Mouse (Mus musculus) CH12.LX (cell line): Measurements from ENCODE around the gene Fpgs. TPM values are rescaled to one million over a fixed set of nuclear protein-coding genes. Genes with fewer than 3 reads are reported as not detected.
A peak's percentile ranks its signal among the peaks of the same experiment; 100 is the strongest.

Source experiments
- DNase-seq: peaks from one replicate; pipeline ENCODE4 v3.0.0-alpha.2; 2013; ENCODE audit errors: extremely low read depth
- H3K27ac ChIP-seq: 2 replicates; pipeline ENCODE4 v1.5.1; 2012; ENCODE audit warnings: low read depth, mild to moderate bottlenecking, control low read depth, moderate library complexity; ENCODE audit not compliant: insufficient read depth
- H3K27me3 ChIP-seq: replicated peaks from 2 replicates; pipeline ENCODE3; 2012; ENCODE audit warnings: inconsistent platforms
- H3K36me3 ChIP-seq, 2 experiments: replicated peaks in 1 of 2; 2 replicates each; pipeline versions ENCODE3 to v1.6.1; 2012; ENCODE audit warnings: inconsistent platforms in 1 of 2, low read length in 1 of 2, mild to moderate bottlenecking in 1 of 2, mixed read lengths in 1 of 2, moderate library complexity in 1 of 2; ENCODE audit not compliant: control insufficient read depth in 1 of 2, insufficient read depth in 1 of 2
- H3K4me1 ChIP-seq, 2 experiments: 2 replicates each; pipeline ENCODE4 v1.6.1; 2012; ENCODE audit warnings: inconsistent platforms in 1 of 2, moderate library complexity in 1 of 2; ENCODE audit not compliant: insufficient read depth in 2 of 2, control insufficient read depth in 1 of 2
- H3K4me2 ChIP-seq: 2 replicates; pipeline ENCODE4 v1.6.1; 2012; ENCODE audit warnings: low read depth, mild to moderate bottlenecking, control low read depth; ENCODE audit not compliant: poor library complexity, insufficient read depth, severe bottlenecking
- H3K4me3 ChIP-seq, 3 experiments: fragments of 150-350 bp in 1 of 3; sonication (generic) in 1 of 3; replicated peaks in 1 of 3; 2 replicates each; pipeline versions ENCODE3 to v1.5.1; 2011 to 2012; ENCODE audit warnings: low read depth in 2 of 3, low read length in 2 of 3, mild to moderate bottlenecking in 2 of 3, moderate library complexity in 2 of 3, control low read depth in 1 of 3, improper control_type of control experiment in 1 of 3, inconsistent platforms in 1 of 3, mixed read lengths in 1 of 3; ENCODE audit not compliant: poor library complexity in 1 of 3
- H3K79me2 ChIP-seq: replicated peaks from 2 replicates; pipeline ENCODE4 v1.6.1; 2012; ENCODE audit warnings: mild to moderate bottlenecking, moderate library complexity; ENCODE audit not compliant: control insufficient read depth, poor library complexity, insufficient read depth, severe bottlenecking; ENCODE audit errors: extremely low read depth
- H3K9ac ChIP-seq: 2 replicates; pipeline ENCODE4 v1.6.1; 2012; ENCODE audit warnings: low read depth, mild to moderate bottlenecking, control low read depth, moderate library complexity; ENCODE audit not compliant: insufficient read depth
- H3K9me3 ChIP-seq: replicated peaks from 2 replicates; pipeline ENCODE3; 2012; ENCODE audit warnings: low read length, inconsistent platforms, mixed read lengths
- BHLHE40 ChIP-seq: IDR thresholded peaks from 2 replicates; pipeline ENCODE4 v1.6.1; 2011; ENCODE audit warnings: mild to moderate bottlenecking, low read depth, low read length, improper control_type of control experiment
- CHD1 ChIP-seq: IDR thresholded peaks from 2 replicates; pipeline ENCODE4 v1.6.1; 2012; ENCODE audit warnings: low read depth, low read length, improper control_type of control experiment, inconsistent platforms
- CHD2 ChIP-seq: IDR thresholded peaks from 2 replicates; pipeline ENCODE4 v1.6.1; 2011; ENCODE audit warnings: low read length, improper control_type of control experiment
- CTCF ChIP-seq, 2 experiments: IDR thresholded peaks in 1 of 2; conservative IDR thresholded peaks in 1 of 2; 2 replicates each; pipeline ENCODE4 v1.5.1; 2011 to 2012; ENCODE audit warnings: low read depth in 2 of 2, low read length in 2 of 2, improper control_type of control experiment in 1 of 2, inconsistent platforms in 1 of 2, mild to moderate bottlenecking in 1 of 2, moderate library complexity in 1 of 2
- E2F4 ChIP-seq: IDR thresholded peaks from 2 replicates; pipeline ENCODE4 v1.6.1; 2011; ENCODE audit warnings: low read depth, low read length, improper control_type of control experiment; ENCODE audit not compliant: insufficient replicate concordance
- ELF1 ChIP-seq: IDR thresholded peaks from 2 replicates; pipeline ENCODE4 v1.6.1; 2014; ENCODE audit warnings: low read depth, mild to moderate bottlenecking, inconsistent platforms, low read length, improper control_type of control experiment
- EP300 ChIP-seq: IDR thresholded peaks from 2 replicates; pipeline ENCODE4 v1.6.1; 2011; ENCODE audit warnings: low read length, improper control_type of control experiment
- ETS1 ChIP-seq: conservative IDR thresholded peaks from 2 replicates; pipeline ENCODE4 v1.6.1; 2012; ENCODE audit warnings: low read depth, mild to moderate bottlenecking, inconsistent platforms, low read length, improper control_type of control experiment, moderate library complexity
- GABPA ChIP-seq: IDR thresholded peaks from 2 replicates; pipeline ENCODE4 v1.6.1; 2012; ENCODE audit warnings: low read depth, low read length, improper control_type of control experiment, inconsistent platforms; ENCODE audit not compliant: insufficient replicate concordance
- IRF4 ChIP-seq: IDR thresholded peaks from 2 replicates; pipeline ENCODE4 v1.6.1; 2014; ENCODE audit warnings: low read depth, mild to moderate bottlenecking, inconsistent platforms, low read length, improper control_type of control experiment
- JUN ChIP-seq: IDR thresholded peaks from 2 replicates; pipeline ENCODE4 v1.6.1; 2011; ENCODE audit warnings: low read depth, mild to moderate bottlenecking, low read length, improper control_type of control experiment, moderate library complexity; ENCODE audit not compliant: insufficient read depth
- JUND ChIP-seq: conservative IDR thresholded peaks from 2 replicates; pipeline ENCODE4 v1.6.1; 2011; ENCODE audit warnings: low read depth, low read length, improper control_type of control experiment
- MAFK ChIP-seq: IDR thresholded peaks from 2 replicates; pipeline ENCODE4 v1.6.1; 2011; ENCODE audit warnings: low read length, improper control_type of control experiment; ENCODE audit not compliant: insufficient replicate concordance
- MAX ChIP-seq: IDR thresholded peaks from 2 replicates; pipeline ENCODE4 v1.6.1; 2011; ENCODE audit warnings: low read length, improper control_type of control experiment
- MEF2A ChIP-seq: IDR thresholded peaks from 2 replicates; pipeline ENCODE4 v1.6.1; 2014; ENCODE audit warnings: low read depth, mild to moderate bottlenecking, inconsistent platforms, low read length, improper control_type of control experiment, borderline replicate concordance
- MXI1 ChIP-seq: IDR thresholded peaks from 2 replicates; pipeline ENCODE4 v1.6.1; 2011; ENCODE audit warnings: mild to moderate bottlenecking, low read depth, low read length, improper control_type of control experiment
- MYC ChIP-seq: IDR thresholded peaks from 2 replicates; pipeline ENCODE4 v1.6.1; 2011; ENCODE audit warnings: low read depth, mild to moderate bottlenecking, improper control_type of control experiment, low read length
- NELFE ChIP-seq: IDR thresholded peaks from 2 replicates; pipeline ENCODE4 v1.6.1; 2011; ENCODE audit warnings: low read depth, low read length, improper control_type of control experiment
- NRF1 ChIP-seq: IDR thresholded peaks from 2 replicates; pipeline ENCODE4 v1.6.1; 2014; ENCODE audit warnings: low read depth, mild to moderate bottlenecking, inconsistent platforms, low read length, improper control_type of control experiment, moderate library complexity
- PAX5 ChIP-seq: IDR thresholded peaks from 2 replicates; pipeline ENCODE4 v1.6.1; 2012; ENCODE audit warnings: low read length, inconsistent platforms, mixed read lengths
- POLR2A ChIP-seq: IDR thresholded peaks from 2 replicates; pipeline ENCODE4 v1.6.1; 2011; ENCODE audit warnings: low read depth, mild to moderate bottlenecking, improper control_type of control experiment, low read length
- POLR2AphosphoS2 ChIP-seq: IDR thresholded peaks from 2 replicates; pipeline ENCODE4 v1.6.1; 2011; ENCODE audit warnings: low read depth, low read length, improper control_type of control experiment
- RAD21 ChIP-seq: IDR thresholded peaks from 2 replicates; pipeline ENCODE4 v1.6.1; 2011; ENCODE audit warnings: low read depth, mild to moderate bottlenecking, low read length, improper control_type of control experiment, moderate library complexity
- SIN3A ChIP-seq: IDR thresholded peaks from 2 replicates; pipeline ENCODE4 v1.6.1; 2012; ENCODE audit warnings: low read length, improper control_type of control experiment, inconsistent platforms
- SMC3 ChIP-seq: IDR thresholded peaks from 2 replicates; pipeline ENCODE4 v1.6.1; 2011; ENCODE audit warnings: low read depth, low read length, improper control_type of control experiment
- TBP ChIP-seq: conservative IDR thresholded peaks from 2 replicates; pipeline ENCODE4 v1.6.1; 2011; ENCODE audit warnings: low read depth, low read length, improper control_type of control experiment
- TCF12 ChIP-seq: IDR thresholded peaks from 2 replicates; pipeline ENCODE4 v1.6.1; 2014; ENCODE audit warnings: low read depth, mild to moderate bottlenecking, inconsistent platforms, low read length, improper control_type of control experiment
- UBTF ChIP-seq: IDR thresholded peaks from 2 replicates; pipeline ENCODE4 v1.6.1; 2012; ENCODE audit warnings: low read depth, mild to moderate bottlenecking, inconsistent platforms, low read length, improper control_type of control experiment, moderate library complexity
- USF1 ChIP-seq: IDR thresholded peaks from 2 replicates; pipeline ENCODE4 v1.6.1; 2014; ENCODE audit warnings: low read depth, mild to moderate bottlenecking, inconsistent platforms, low read length, improper control_type of control experiment
- USF2 ChIP-seq: conservative IDR thresholded peaks from 2 replicates; pipeline ENCODE4 v1.6.1; 2011; ENCODE audit warnings: low read depth, low read length, improper control_type of control experiment
- ZC3H11A ChIP-seq: IDR thresholded peaks from 2 replicates; pipeline ENCODE4 v1.6.1; 2012; ENCODE audit warnings: low read depth, mild to moderate bottlenecking, inconsistent platforms, low read length, improper control_type of control experiment
- ZKSCAN1 ChIP-seq: IDR thresholded peaks from 2 replicates; pipeline ENCODE4 v1.6.1; 2012; ENCODE audit warnings: low read depth, inconsistent platforms, low read length, improper control_type of control experiment, borderline replicate concordance
- ZMIZ1 ChIP-seq: IDR thresholded peaks from 2 replicates; pipeline ENCODE4 v1.6.1; 2012; ENCODE audit warnings: low read depth, mild to moderate bottlenecking, inconsistent platforms, low read length, improper control_type of control experiment
- ZNF384 ChIP-seq: IDR thresholded peaks from 2 replicates; pipeline ENCODE4 v1.6.1; 2012; ENCODE audit warnings: low read depth, low read length, improper control_type of control experiment, inconsistent platforms
- dilution Hi-C: fragments of 300-500 bp; cut with MboI; formaldehyde crosslinking; loops from 2 replicates; pipeline ENCODE4 v1.14.3; 2020; ENCODE audit warnings: low sequenced_read_pairs; ENCODE audit not compliant: extremely low pct_unique_long_range_greater_than_20kb, extremely low pct_ligation_motif_present
- in situ Hi-C: fragments of 300-500 bp; cut with MboI; formaldehyde crosslinking; loops from 3 replicates; pipeline ENCODE4 v1.14.3; 2019; ENCODE audit warnings: low sequenced_read_pairs, low pct_ligation_motif_present, low pct_unique_long_range_greater_than_20kb, mixed read lengths
- polyA plus RNA-seq: library from polyadenylated mRNA; unstranded; fragments of >175 nt; gene quantifications from 2 replicates; pipeline ENCODE4 v1.2.1, GENCODE M21; 2012; ENCODE audit warnings: low read depth; ENCODE audit not compliant: insufficient read length
- total RNA-seq, 2 experiments: library from RNA; depleted of rRNA; stranded (reverse); fragments of 300-350 nt in 1 of 2; fragments of >200 nt in 1 of 2; gene quantifications; 2 replicates each; pipeline ENCODE4 v1.2.3; 2012 to 2014

The Fpgs gene
- total and polyA plus RNA-seq, 3 experiments: 31.8 to 59.2 (median 41.8) TPM

GRCm38 (mm10) chr2:32658873-32659272 lies 45.1 kb downstream of the Fpgs start:
- no peaks in the 10 kb centered on the region for H3K36me3 ChIP-seq
- H3K9ac ChIP-seq: no peak overlapping the region
- no peaks in the 10 kb centered on the region for H3K27me3 ChIP-seq
- dilution Hi-C loops (no loop called here), in situ Hi-C loops (no loop called here)
- no peak overlapping the region for H3K4me2 ChIP-seq
- H3K79me2 ChIP-seq: no peaks in the 10 kb centered on the region
- H3K4me1 ChIP-seq: peaks cover 17 to 50% of the 10 kb centered on the region in 2 experiments
- no peaks in the 10 kb centered on the region for H3K9me3 ChIP-seq
- H3K27ac ChIP-seq: no peak overlapping the region
- DNase-seq: no peak
- H3K4me3 ChIP-seq: no peak overlapping the region
- TF ChIP-seq IRF4 (no peak), USF1 (no peak), ZMIZ1 (no peak), JUN (no peak), NELFE (no peak), USF2 (no peak), JUND (no peak), MAFK (no peak), CHD1 (no peak), BHLHE40 (no peak), GABPA (no peak), TBP (no peak)

- no peaks in the 10 kb centered on the region for H3K36me3 ChIP-seq
- no peaks in the 10 kb centered on the region for H3K9me3 ChIP-seq
- H3K27ac ChIP-seq: peak overlapping the region; percentile 26; the same call in 1 of the 2 replicates
- no peak overlapping the region for H3K9ac ChIP-seq
- peak overlapping the region in 1 of 3 experiments; percentile 15 for H3K4me3 ChIP-seq
- no peaks in the 10 kb centered on the region for H3K79me2 ChIP-seq
- H3K27me3 ChIP-seq: no peaks in the 10 kb centered on the region
- peaks cover 13 to 34% of the 10 kb centered on the region in 2 experiments for H3K4me1 ChIP-seq
- in situ Hi-C loops (no loop called here), dilution Hi-C loops (no loop called here)
- peak; percentile 52 for DNase-seq
- no peak overlapping the region for H3K4me2 ChIP-seq
- no peak for TF ChIP-seq MAX
- no peak for TF ChIP-seq CTCF (conservative IDR thresholded peaks at IDR 0.05 in 1 of 2, IDR thresholded peaks at IDR 0.05 in 1 of 2; ENCODE audit: low read depth in 2 of 2, low read length in 2 of 2)
- TF ChIP-seq MAFK: no peak
- no peak for TF ChIP-seq TBP
- TF ChIP-seq MXI1: no peak
- 0 out of 2 replicates have a peak, but pooled peaks have one; percentile 31 for TF ChIP-seq MEF2A
- no peak for TF ChIP-seq PAX5
- TF ChIP-seq ZKSCAN1: no peak
- TF ChIP-seq CHD2: peak; percentile 50
- TF ChIP-seq JUND: no peak
- no peak; the same call in 1 of the 2 replicates for TF ChIP-seq EP300
- TF ChIP-seq ELF1: peak; percentile 56; the same call in 1 of the 2 replicates
- no peak for TF ChIP-seq ZNF384
- no peak for TF ChIP-seq SIN3A
- no peak for TF ChIP-seq JUN
- TF ChIP-seq RAD21: no peak
- TF ChIP-seq UBTF: no peak
- no peak for TF ChIP-seq NRF1
- no peak for TF ChIP-seq E2F4
- TF ChIP-seq SMC3: no peak
- no peak for TF ChIP-seq CHD1
- no peak for TF ChIP-seq ZC3H11A
- TF ChIP-seq ETS1: peak; percentile 36
- peak; percentile 49; the same call in 1 of the 2 replicates for TF ChIP-seq IRF4
- TF ChIP-seq POLR2AphosphoS2: no peak
- peak; percentile 50; the same call in 1 of the 2 replicates for TF ChIP-seq TCF12
- no peak for TF ChIP-seq POLR2A
- no peak for TF ChIP-seq MYC
These were observed 48.1 kb downstream of the Fpgs start for GRCm38 (mm10) chr2:32655826-32656225.
